Mouse (Mus musculus): ENCODE measurements around the gene Siae. TPM values are rescaled to one million over a fixed set of nuclear protein-coding genes. Genes with fewer than 3 reads are reported as not detected.

Siae gene
- polyA plus RNA-seq (2021): 26.7 TPM

GRCm38 (mm10) chr9:37554838-37555748 is at the start of gene Siae:
Siae (plus strand) TSS chr9:37555698.
- in situ Hi-C loops (cut with MboI; ENCODE audit: low pct_unique_long_range_greater_than_20kb): no loop called here
- POLR2A ChIA-PET: no interaction called here
- ATAC-seq: no peak

DNA sequence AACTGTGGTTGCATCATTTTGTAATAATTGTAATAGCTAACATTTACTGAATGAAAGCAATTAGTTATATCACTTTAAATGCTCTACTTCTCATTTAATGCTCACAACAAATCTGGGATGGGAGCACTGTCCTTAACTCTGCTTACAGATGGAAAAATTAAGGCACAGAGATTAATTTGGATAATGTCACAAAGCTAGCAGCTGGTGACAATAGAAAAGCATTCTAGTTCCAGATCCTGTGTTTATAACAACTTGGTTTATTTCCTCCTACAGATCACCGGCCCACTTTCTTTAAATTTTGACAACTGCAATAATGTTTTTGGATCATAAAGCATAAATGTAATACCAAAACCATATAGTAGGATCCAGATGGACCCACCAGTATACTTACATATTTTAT is 49.5 kb upstream of the Siae start:
- ATAC-seq (no peak), DNase-seq (ENCODE audit: low read depth, low spot score) (no peak)
- no peak for TF ChIP-seq CTCF (IDR thresholded peaks at IDR 0.05)
- ChIA-PET POLR2A (no interaction called here), CTCF (interaction anchor here (1.5 kb wide), 1 partner anchor 12 kb away, joined by 6 read pairs; no protein-coding TSS in a partner anchor)
- H3K27me3 ChIP-seq: no peaks in the 10 kb centered on the region
- in situ Hi-C loops (cut with MboI; ENCODE audit: low pct_unique_long_range_greater_than_20kb): loop anchor here (25.0 kb wide), 1 partner anchor 744 kb away; the partner anchor contains the start of gene Stt3a

More at GRCm38 (mm10) chr9:37554838-37555748, at the start of gene Siae:
- H3K27me3 ChIP-seq: peaks cover 40% of the 10 kb centered on the region
- no peak for DNase-seq (ENCODE audit: low read depth, low spot score)
- no peak for TF ChIP-seq CTCF (IDR thresholded peaks at IDR 0.05)
- CTCF ChIA-PET: interaction anchor here (0.8 to 1.3 kb wide), 3 partner anchors 14 to 123 kb away, joined by 3 read pairs; no protein-coding TSS in a partner anchor

DNA sequence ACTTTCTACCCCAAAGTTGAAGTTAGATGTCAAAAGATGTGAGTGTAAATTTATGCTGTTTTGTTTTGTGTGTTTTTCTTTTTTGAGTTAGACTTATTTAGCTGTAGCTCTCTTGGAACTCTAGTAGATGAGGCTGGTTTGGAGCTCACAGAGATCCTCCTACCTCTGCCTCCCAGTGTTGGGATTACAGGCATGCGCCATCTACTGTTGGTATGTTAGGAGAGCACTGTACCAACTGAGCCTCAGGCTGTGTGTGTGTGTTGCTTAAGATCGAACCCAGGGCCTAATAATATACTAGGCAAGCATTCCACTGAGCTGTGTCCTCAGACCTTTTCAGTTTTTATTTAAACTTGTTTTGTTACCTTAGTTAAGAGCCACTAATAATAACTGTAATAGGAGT is 43.4 kb upstream of the Siae start:
- ChIA-PET POLR2A (no interaction called here), CTCF (interaction anchor here (1.1 to 1.3 kb wide), 2 partner anchors 15 to 49 kb away, joined by 3 read pairs; no protein-coding TSS in a partner anchor)
- in situ Hi-C loops (cut with MboI; ENCODE audit: low pct_unique_long_range_greater_than_20kb): loop anchor here (25.0 kb wide), 1 partner anchor 750 kb away; the partner anchor contains the start of gene Stt3a
- no peak for DNase-seq (ENCODE audit: low read depth, low spot score)
- H3K27me3 ChIP-seq: no peaks in the 10 kb centered on the region
- no peak for ATAC-seq
- TF ChIP-seq CTCF (IDR thresholded peaks at IDR 0.05): peak; percentile 31

GRCm38 (mm10) chr9:37514456-37514855 is 41.0 kb upstream of the Siae start:
- no peak for ATAC-seq
- ChIA-PET CTCF (interaction anchor here (1.1 to 1.8 kb wide), 5 partner anchors 12 to 22 kb away, joined by 3 to 5 read pairs (median 4); no protein-coding TSS in a partner anchor), POLR2A (interaction anchor here (1.1 kb wide), 1 partner anchor 10 kb away, joined by 3 read pairs; no protein-coding TSS in a partner anchor)
- no peaks in the 10 kb centered on the region for H3K27me3 ChIP-seq
- TF ChIP-seq CTCF (IDR thresholded peaks at IDR 0.05): no peak
- in situ Hi-C loops (cut with MboI; ENCODE audit: low pct_unique_long_range_greater_than_20kb): loop anchor here (25.0 kb wide), 1 partner anchor 752 kb away; the partner anchor contains the start of gene Stt3a
- no peak for DNase-seq (ENCODE audit: low read depth, low spot score)

DNA sequence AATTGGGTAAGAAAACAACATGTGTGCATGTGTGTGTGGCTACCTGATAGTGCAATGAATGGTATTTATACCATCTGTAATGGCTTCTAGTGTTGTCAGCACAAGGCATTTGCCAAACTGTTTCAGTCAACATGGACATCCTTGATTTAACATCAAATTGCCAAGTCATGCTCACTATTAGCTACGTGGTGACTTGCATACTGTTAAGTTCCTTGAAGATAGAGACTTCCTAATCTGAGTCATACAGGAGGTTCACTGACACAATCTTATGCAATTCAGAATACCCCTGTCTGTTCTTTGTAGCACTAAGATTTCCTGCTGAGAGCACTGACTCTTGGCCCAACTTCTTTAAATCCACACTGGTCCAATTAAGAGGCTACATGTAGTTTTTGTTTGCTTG is 38.0 kb upstream of the Siae start:
- CTCF ChIA-PET: interaction anchor here (1.0 to 2.1 kb wide), 3 partner anchors 11 to 27 kb away, joined by 3 to 6 read pairs (median 3); no protein-coding TSS in a partner anchor

GRCm38 (mm10) chr9:37518991-37519390 is 36.5 kb upstream of the Siae start:
- no peak for TF ChIP-seq CTCF (IDR thresholded peaks at IDR 0.05)
- POLR2A ChIA-PET: no interaction called here
- DNase-seq (ENCODE audit: low read depth, low spot score) (no peak), ATAC-seq (no peak)
- CTCF ChIA-PET: interaction anchor here (1.4 to 2.1 kb wide), 2 partner anchors 12 to 26 kb away, joined by 3 to 6 read pairs; no protein-coding TSS in a partner anchor
- in situ Hi-C loops (cut with MboI; ENCODE audit: low pct_unique_long_range_greater_than_20kb): loop anchor here (25.0 kb wide), 1 partner anchor 757 kb away; the partner anchor contains the start of gene Stt3a
- H3K27me3 ChIP-seq: no peaks in the 10 kb centered on the region

More for the DNA sequence above, 38.0 kb upstream of the Siae start:
- no peak for TF ChIP-seq CTCF (IDR thresholded peaks at IDR 0.05)
- in situ Hi-C loops (cut with MboI; ENCODE audit: low pct_unique_long_range_greater_than_20kb): loop anchor here (25.0 kb wide), 1 partner anchor 755 kb away; the partner anchor contains the start of gene Stt3a
- DNase-seq (ENCODE audit: low read depth, low spot score) (no peak), ATAC-seq (peak; percentile 47)
- H3K27me3 ChIP-seq: no peaks in the 10 kb centered on the region
- POLR2A ChIA-PET: no interaction called here

DNA sequence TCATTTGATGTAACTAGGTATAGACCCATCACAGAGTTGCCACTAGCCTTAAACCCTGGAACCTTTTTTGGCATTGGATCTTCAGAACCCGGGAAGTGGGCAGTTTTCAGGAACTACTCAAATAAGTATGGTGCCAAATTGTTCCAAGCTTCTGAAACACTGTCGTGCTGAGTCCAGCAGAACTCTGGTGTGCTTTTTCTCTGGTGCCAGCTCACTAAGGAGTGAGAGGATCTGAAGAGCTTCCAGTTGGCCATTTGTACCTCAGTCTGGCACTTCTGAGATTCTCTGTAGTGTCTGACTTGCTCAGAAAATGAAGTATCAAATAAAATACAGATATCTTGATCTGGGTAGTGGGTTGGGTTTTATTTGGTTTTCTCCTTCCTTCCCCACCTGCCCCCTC is 35.5 kb upstream of the Siae start:
- H3K27me3 ChIP-seq: no peaks in the 10 kb centered on the region
- no peak for TF ChIP-seq CTCF (IDR thresholded peaks at IDR 0.05)
- in situ Hi-C loops (cut with MboI; ENCODE audit: low pct_unique_long_range_greater_than_20kb): loop anchor here (25.0 kb wide), 1 partner anchor 758 kb away; the partner anchor contains the start of gene Stt3a
- ATAC-seq (no peak), DNase-seq (ENCODE audit: low read depth, low spot score) (no peak)
- ChIA-PET CTCF (interaction anchor here (1.2 to 1.4 kb wide), 2 partner anchors 25 to 57 kb away, joined by 3 read pairs; no protein-coding TSS in a partner anchor), POLR2A (no interaction called here)

DNA sequence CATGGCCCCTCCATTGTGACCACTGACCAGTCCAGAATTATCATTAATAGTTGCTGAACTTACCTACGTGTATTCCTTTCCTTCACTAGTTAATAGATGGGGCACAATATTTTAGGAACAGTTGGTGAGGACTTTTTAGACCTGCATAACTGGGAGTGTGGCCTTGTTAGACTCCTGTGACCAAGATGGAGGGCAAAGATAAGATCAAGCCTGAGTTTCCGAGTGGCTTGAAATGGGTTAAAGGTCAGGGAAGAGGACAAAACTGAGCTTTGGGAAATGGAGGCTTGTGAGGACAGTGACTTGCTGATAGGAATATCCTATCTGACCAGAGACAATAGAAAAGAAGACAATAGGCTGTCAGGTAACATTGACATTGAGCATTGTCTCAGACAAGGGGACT is 30.0 kb upstream of the Siae start:
- ChIA-PET CTCF (interaction anchor here (1.3 kb wide), 1 partner anchor 84 kb away, joined by 3 read pairs; no protein-coding TSS in a partner anchor), POLR2A (interaction anchor here (0.6 to 1.2 kb wide), 2 partner anchors 13 to 128 kb away, joined by 3 read pairs; partner anchors contain the start of gene Vsig2)
- in situ Hi-C loops (cut with MboI; ENCODE audit: low pct_unique_long_range_greater_than_20kb): loop anchor here (5.0 kb wide), 1 partner anchor 63 kb away; no protein-coding TSS in a partner anchor
- H3K27me3 ChIP-seq: no peaks in the 10 kb centered on the region
- ATAC-seq (no peak), DNase-seq (ENCODE audit: low read depth, low spot score) (no peak)
- TF ChIP-seq CTCF (IDR thresholded peaks at IDR 0.05): no peak

GRCm38 (mm10) chr9:37526443-37527395 is 28.8 kb upstream of the Siae start:
- H3K27me3 ChIP-seq: no peaks in the 10 kb centered on the region
- peak; percentile 85 for ATAC-seq
- in situ Hi-C loops (cut with MboI; ENCODE audit: low pct_unique_long_range_greater_than_20kb): loop anchor here (5.0 kb wide), 1 partner anchor 64 kb away; no protein-coding TSS in a partner anchor
- ChIA-PET CTCF (interaction anchor here (0.9 to 1.5 kb wide), 4 partner anchors 13 to 83 kb away, joined by 3 to 6 read pairs (median 4); no protein-coding TSS in a partner anchor), POLR2A (interaction anchor here (0.6 to 1.2 kb wide), 2 partner anchors 12 to 64 kb away, joined by 3 read pairs; partner anchors contain the start of gene Vsig2)
- TF ChIP-seq CTCF (IDR thresholded peaks at IDR 0.05): peak; percentile 54
- DNase-seq (ENCODE audit: low read depth, low spot score): no peak
